Mouse (Mus musculus): ENCODE measurements around the gene Faf2. TPM values are rescaled to one million over a fixed set of nuclear protein-coding genes. Genes with fewer than 3 reads are reported as not detected.

The Faf2 gene
- polyA plus RNA-seq, 1 experiment from 2014 or later: 35.3 TPM

DNA sequence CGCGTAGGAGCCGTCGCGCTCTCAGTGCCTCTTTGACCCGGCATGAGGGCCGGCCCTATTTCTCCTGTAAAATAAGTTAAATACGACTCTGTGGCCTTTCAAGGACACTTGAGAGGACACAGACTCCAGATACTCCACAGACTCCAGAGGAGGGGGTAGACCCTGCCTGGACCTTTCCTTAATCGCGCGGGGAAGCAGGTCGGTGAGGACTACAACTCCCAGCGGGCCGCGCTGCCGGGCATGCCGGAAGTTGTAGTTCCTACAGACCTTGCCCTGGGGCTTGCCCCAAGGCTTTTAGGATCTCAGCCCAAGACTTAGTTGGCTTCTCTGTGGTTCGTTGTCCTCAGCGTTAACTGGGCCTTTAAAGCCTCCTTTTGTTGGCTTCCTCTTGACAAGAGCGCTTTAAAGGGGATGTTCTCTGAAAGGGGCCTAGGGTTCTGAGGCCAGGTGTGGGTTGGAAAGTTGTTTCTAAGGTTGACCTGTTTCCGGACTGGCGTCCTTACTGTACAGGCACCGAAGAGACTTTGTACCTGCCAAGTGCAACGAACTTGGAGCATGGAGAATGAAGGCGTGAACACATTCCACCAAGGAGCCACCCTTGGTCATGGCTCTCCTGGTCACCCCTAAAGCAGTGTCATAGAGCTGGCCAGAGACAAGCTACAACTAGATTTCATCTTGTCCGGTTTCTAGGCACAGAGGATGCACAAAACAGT lies 72.9 kb downstream of the Faf2 start:
- peaks cover 43% of the 10 kb centered on the region for H3K4me1 ChIP-seq
- ATAC-seq: peak; percentile 76
- H3K4me3 ChIP-seq: peak overlapping the region; percentile 94
- no peaks in the 10 kb centered on the region for H3K9me3 ChIP-seq (replicated peaks)
- H3K36me3 ChIP-seq: 0 out of 2 replicates have a peak, but pooled peaks cover 4% of the 10 kb centered on the region
- WGBS (ENCODE audit: insufficient replicate concordance): 14% methylated on average over 26 of the region's 26 CpGs
- H3K4me2 ChIP-seq: peak overlapping the region; percentile 95
- H3K9ac ChIP-seq: peak overlapping the region; percentile 71
- peak overlapping the region; percentile 95 for H3K27ac ChIP-seq
- no peaks in the 10 kb centered on the region for H3K27me3 ChIP-seq (replicated peaks)

DNA sequence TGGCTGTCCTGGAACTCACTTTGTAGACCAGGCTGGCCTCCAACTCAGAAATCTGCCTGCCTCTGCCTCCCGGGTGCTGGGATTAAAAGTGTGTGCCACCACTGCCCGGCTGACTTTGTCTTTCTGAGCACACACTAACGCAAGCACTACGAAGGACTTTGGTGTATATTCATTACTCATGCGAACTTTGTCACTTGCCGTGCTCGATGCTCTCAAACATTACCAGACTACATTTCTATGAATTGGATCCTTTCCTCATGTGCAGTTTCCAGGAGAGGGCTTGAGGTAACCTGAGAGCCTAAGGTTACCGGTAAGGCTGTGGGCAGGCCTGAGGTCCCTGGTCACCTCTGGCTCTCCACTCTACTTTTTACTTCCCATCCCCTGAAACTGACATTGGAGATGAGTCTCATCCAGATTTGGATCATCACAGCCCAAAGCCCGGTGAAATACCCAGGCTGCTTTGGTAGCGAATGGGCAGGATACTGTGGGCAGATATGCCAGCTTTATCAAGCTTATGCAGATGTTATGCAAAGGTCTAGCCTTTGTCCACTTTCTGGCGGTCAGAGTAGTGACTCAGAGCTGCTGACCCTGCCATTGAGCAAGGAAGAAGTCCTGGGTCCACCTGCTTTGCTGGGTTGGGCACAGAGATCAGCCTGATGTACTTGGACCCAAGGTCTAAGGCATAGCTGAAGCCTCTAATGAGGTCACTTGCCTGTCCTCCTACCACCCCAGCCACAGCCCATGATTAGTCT lies 74.1 kb downstream of the Faf2 start:
- Histone ChIP-seq H3K4me3 (no peak overlapping the region), H3K9ac (no peak overlapping the region), H3K9me3 (replicated peaks) (no peaks in the 10 kb centered on the region), H3K4me2 (no peak overlapping the region), H3K36me3 (0 out of 2 replicates have a peak, but pooled peaks cover 1% of the 10 kb centered on the region), H3K27ac (no peak overlapping the region), H3K27me3 (replicated peaks) (no peaks in the 10 kb centered on the region), H3K4me1 (peaks cover 31% of the 10 kb centered on the region)
- WGBS (ENCODE audit: insufficient replicate concordance): 78% methylated on average over 11 of the region's 11 CpGs
- no peak for ATAC-seq

DNA sequence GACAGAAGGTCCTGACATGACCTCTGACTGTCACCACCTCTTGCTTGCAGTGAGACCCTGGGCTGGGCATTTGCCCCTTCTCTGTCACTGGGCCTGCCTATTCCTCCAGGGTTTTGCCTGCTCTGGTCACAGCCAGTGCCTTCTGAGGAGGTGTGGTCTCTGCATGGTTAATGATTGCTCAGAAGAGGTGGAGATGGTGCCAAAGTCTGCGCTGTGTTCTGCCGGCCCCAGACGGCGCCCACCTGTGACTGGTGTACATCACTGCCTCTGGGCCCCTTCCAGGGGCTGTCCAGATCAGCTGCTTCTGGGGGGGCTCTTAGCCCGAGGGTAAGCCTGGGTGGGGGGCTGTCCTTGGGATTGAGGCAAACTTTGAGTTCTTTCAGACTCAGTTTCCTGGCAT lies 79.7 kb downstream of the Faf2 start, which contains the start of gene Cdhr2:
Cdhr2 (plus strand) TSS at position 219 of the 400 bp plus-strand sequence.
- WGBS (ENCODE audit: insufficient replicate concordance): 64% methylated on average over 5 of the region's 5 CpGs

DNA sequence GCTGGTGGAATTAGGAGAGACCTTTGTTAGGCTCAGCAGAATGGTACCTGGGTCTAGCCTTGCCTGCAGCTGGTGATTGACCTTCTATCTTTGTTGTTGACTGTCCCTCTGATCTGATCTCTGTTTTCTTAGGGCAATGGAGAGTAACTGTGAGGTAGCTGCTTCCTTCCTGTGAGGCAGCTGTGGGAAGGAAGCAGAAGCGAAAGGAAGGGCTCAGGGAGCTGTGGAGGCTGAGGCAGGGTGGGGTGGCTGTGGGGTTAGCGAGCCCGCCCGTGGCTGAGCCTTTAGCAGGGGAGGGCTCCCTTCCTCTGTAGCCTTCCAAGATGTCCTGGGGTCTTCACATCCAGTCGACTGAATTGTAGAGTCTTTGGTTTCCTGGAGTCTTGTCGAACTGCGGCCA lies 80.9 kb downstream of the Faf2 start:
- Histone ChIP-seq H3K36me3 (no peaks in the 10 kb centered on the region), H3K9ac (no peak overlapping the region), H3K4me1 (peaks cover 4% of the 10 kb centered on the region; the same call in 1 of the 2 replicates), H3K27me3 (replicated peaks) (peaks cover 17% of the 10 kb centered on the region; the same call in 1 of the 2 replicates), H3K4me2 (0 out of 2 replicates have a peak overlapping the region, but pooled peaks have one; percentile 36), H3K27ac (no peak overlapping the region), H3K4me3 (no peak overlapping the region), H3K9me3 (replicated peaks) (no peaks in the 10 kb centered on the region)
- WGBS (ENCODE audit: insufficient replicate concordance): 41% methylated on average over 7 of the region's 7 CpGs
- ATAC-seq: no peak

More for the DNA sequence above, 79.7 kb downstream of the Faf2 start, which contains the start of gene Cdhr2:
- peaks cover 17% of the 10 kb centered on the region; the same call in 1 of the 2 replicates for H3K27me3 ChIP-seq (replicated peaks)
- no peaks in the 10 kb centered on the region for H3K9me3 ChIP-seq (replicated peaks)
- no peak within 1 kb of the TSS for H3K4me3 ChIP-seq
- H3K9ac ChIP-seq: no peak within 1 kb of the TSS
- H3K36me3 ChIP-seq: no peaks in the 10 kb centered on the region
- H3K27ac ChIP-seq: no peak within 1 kb of the TSS
- H3K4me2 ChIP-seq: peak within 1 kb of the TSS; percentile 36
- peak; percentile 75 for ATAC-seq
- H3K4me1 ChIP-seq: peaks cover 4% of the 10 kb centered on the region; the same call in 1 of the 2 replicates

DNA sequence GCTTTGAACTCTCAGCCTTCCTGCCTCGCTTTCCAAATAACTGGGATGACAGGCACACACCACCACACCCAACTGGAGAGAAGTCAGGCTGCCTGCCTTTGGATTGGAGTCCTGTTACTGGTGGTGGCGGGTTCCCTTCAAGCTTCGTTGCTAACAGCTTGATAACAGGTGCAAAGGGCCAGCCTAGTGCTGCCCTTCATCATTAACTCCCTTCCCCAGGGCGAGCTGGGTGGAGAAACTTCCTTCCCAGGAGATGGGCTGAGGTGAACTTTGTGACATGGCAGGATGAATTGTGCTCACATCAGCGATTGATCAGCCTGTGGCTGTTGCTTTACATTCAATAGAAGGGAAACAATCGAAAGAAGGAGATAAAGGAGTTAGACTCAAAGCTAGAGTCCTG lies 83.3 kb downstream of the Faf2 start:
- H3K9ac ChIP-seq: no peak overlapping the region
- ATAC-seq: no peak
- peaks cover 17% of the 10 kb centered on the region; the same call in 1 of the 2 replicates for H3K27me3 ChIP-seq (replicated peaks)
- no peak overlapping the region for H3K27ac ChIP-seq
- H3K9me3 ChIP-seq (replicated peaks): no peaks in the 10 kb centered on the region
- no peak overlapping the region for H3K4me2 ChIP-seq
- 38% methylated on average over 6 of the region's 6 CpGs for WGBS (ENCODE audit: insufficient replicate concordance)
- H3K4me3 ChIP-seq: no peak overlapping the region
- no peaks in the 10 kb centered on the region for H3K36me3 ChIP-seq
- H3K4me1 ChIP-seq: peaks cover 4% of the 10 kb centered on the region; the same call in 1 of the 2 replicates

DNA sequence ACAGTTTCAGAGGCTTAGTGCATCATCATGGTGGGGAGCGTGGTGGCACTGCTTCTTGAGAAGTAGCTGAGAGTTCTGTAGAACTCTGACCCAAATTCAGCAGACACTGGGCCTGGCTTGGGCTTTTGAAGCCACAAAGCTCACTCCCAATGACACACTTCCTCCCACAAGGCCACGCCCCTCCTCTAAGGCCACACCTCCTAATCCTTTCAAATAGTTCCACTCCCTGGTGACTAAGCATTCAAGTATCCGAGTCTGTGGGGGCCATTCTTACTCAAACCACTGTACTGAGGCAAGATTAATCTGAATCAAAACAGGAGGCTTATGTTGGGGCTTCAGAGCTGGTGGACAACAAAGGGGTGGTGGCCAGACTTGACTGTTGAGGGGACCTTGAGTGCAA lies 89.3 kb downstream of the Faf2 start:
- H3K4me1 ChIP-seq: no peaks in the 10 kb centered on the region
- H3K4me3 ChIP-seq: no peak overlapping the region
- peaks cover 5% of the 10 kb centered on the region; the same call in 1 of the 2 replicates for H3K9me3 ChIP-seq (replicated peaks)
- no peak for ATAC-seq
- H3K27ac ChIP-seq: no peak overlapping the region
- no peak overlapping the region for H3K9ac ChIP-seq
- no peak overlapping the region for H3K4me2 ChIP-seq
- H3K36me3 ChIP-seq: no peaks in the 10 kb centered on the region
- no peaks in the 10 kb centered on the region; the same call in none of the 2 replicates for H3K27me3 ChIP-seq (replicated peaks)
- WGBS (ENCODE audit: insufficient replicate concordance): 50% methylated on average over 3 of the region's 3 CpGs

Small RNA genes within 50 kb of the gene (microRNA-seq; reads per million reads assigned to microRNA genes)
- gene Gm24195: not detected

Other genes with a start within 250 kb of the Faf2 start
- 77.6 and 78.0 TPM in 2 replicates for gene Thoc3, start 152.9 kb upstream of the Faf2 start, polyA plus RNA-seq (2016; fragmentation: Nextera tagmentation; extraction: Ambion mirVana)
- gene Simc1, start 118.0 kb upstream of the Faf2 start, polyA plus RNA-seq (2016; fragmentation: Nextera tagmentation; extraction: Ambion mirVana): 4.0 and 4.3 TPM in 2 replicates
- 66.8 and 69.3 TPM in 2 replicates for gene 4833439L19Rik, start 56.3 kb upstream of the Faf2 start, polyA plus RNA-seq (2016; fragmentation: Nextera tagmentation; extraction: Ambion mirVana)
- gene Arl10, start 46.8 kb upstream of the Faf2 start, polyA plus RNA-seq (2016; fragmentation: Nextera tagmentation; extraction: Ambion mirVana): 10.7 and 10.9 TPM in 2 replicates
- 82.4 and 85.5 TPM in 2 replicates for gene Nop16, start 31.7 kb upstream of the Faf2 start, polyA plus RNA-seq (2016; fragmentation: Nextera tagmentation; extraction: Ambion mirVana)
- gene Higd2a, start 31.6 kb upstream of the Faf2 start, polyA plus RNA-seq (2016; fragmentation: Nextera tagmentation; extraction: Ambion mirVana): 127 and 135 TPM in 2 replicates
- 51.2 and 52.6 TPM in 2 replicates for gene Cltb, start 10.4 kb upstream of the Faf2 start, polyA plus RNA-seq (2016; fragmentation: Nextera tagmentation; extraction: Ambion mirVana)
- gene Rnf44, start 72.1 kb downstream of the Faf2 start, polyA plus RNA-seq (2016; fragmentation: Nextera tagmentation; extraction: Ambion mirVana): 36.8 and 38.4 TPM in 2 replicates
- 7.7 and 9.9 TPM in 2 replicates for gene Cdhr2, start 79.7 kb downstream of the Faf2 start, polyA plus RNA-seq (2016; fragmentation: Nextera tagmentation; extraction: Ambion mirVana)
- 0.23 and 0.35 TPM in 2 replicates for gene Gprin1, start 128.1 kb downstream of the Faf2 start, polyA plus RNA-seq (2016; fragmentation: Nextera tagmentation; extraction: Ambion mirVana)
- gene Sncb, start 144.8 kb downstream of the Faf2 start, polyA plus RNA-seq (2016; fragmentation: Nextera tagmentation; extraction: Ambion mirVana): not detected in 2 replicates
- not detected in 2 replicates for gene Eif4e1b, start 162.2 kb downstream of the Faf2 start, polyA plus RNA-seq (2016; fragmentation: Nextera tagmentation; extraction: Ambion mirVana)
- gene Tspan17, start 167.6 kb downstream of the Faf2 start, polyA plus RNA-seq (2016; fragmentation: Nextera tagmentation; extraction: Ambion mirVana): 1.8 and 2.3 TPM in 2 replicates

Measured in liver, embryonic 12.5 days (tissue).